Mouse (Mus musculus) testis, adult 2 months (tissue): ENCODE data around the gene Poln. TPM values are rescaled to one million over a fixed set of nuclear protein-coding genes. Genes with fewer than 3 reads are reported as not detected.

Experiments
- H3K27ac ChIP-seq: fragments of 200-500 bp; 2 replicates; pipeline ENCODE4 v1.5.1; 2012; ENCODE audit warnings: low read depth, low read length; ENCODE audit not compliant: control insufficient read depth, insufficient read depth
- H3K27me3 ChIP-seq: fragments of 200-500 bp; 2 replicates; pipeline ENCODE4 v1.6.1; 2012; ENCODE audit warnings: mild to moderate bottlenecking, low read length, moderate library complexity; ENCODE audit not compliant: control insufficient read depth, insufficient read depth
- H3K36me3 ChIP-seq: fragments of 200-500 bp; 2 replicates; pipeline ENCODE4 v1.6.1; 2012; ENCODE audit warnings: mild to moderate bottlenecking, low read length; ENCODE audit not compliant: control insufficient read depth, insufficient read depth
- H3K4me1 ChIP-seq: fragments of 200-500 bp; 2 replicates; pipeline ENCODE4 v1.6.1; 2012; ENCODE audit warnings: low read length; ENCODE audit not compliant: control insufficient read depth, insufficient read depth
- H3K4me3 ChIP-seq: fragments of 200-500 bp; 2 replicates; pipeline ENCODE4 v1.5.1; 2012; ENCODE audit warnings: low read depth, mild to moderate bottlenecking, low read length, moderate library complexity, mixed read lengths; ENCODE audit not compliant: control insufficient read depth
- CTCF ChIP-seq: fragments of 200-500 bp; IDR thresholded peaks from 2 replicates; pipeline ENCODE4 v1.5.1; 2012; ENCODE audit warnings: low read depth, mild to moderate bottlenecking, inconsistent platforms, low read length, moderate library complexity; ENCODE audit not compliant: control insufficient read depth, insufficient read depth, insufficient replicate concordance
- POLR2A ChIP-seq: fragments of 200-500 bp; IDR thresholded peaks from 2 replicates; pipeline ENCODE4 v1.6.1; 2012; ENCODE audit warnings: low read depth, mild to moderate bottlenecking, inconsistent platforms, low read length, moderate library complexity; ENCODE audit not compliant: control insufficient read depth
- polyA plus RNA-seq: library from polyadenylated mRNA; depleted of rRNA; stranded (reverse); fragments of >200 nt; gene quantifications from 2 replicates; pipeline ENCODE4 v1.2.3, GENCODE M21; 2012

Poln gene
- polyA plus RNA-seq, 1 experiment: 20.9 TPM

DNA sequence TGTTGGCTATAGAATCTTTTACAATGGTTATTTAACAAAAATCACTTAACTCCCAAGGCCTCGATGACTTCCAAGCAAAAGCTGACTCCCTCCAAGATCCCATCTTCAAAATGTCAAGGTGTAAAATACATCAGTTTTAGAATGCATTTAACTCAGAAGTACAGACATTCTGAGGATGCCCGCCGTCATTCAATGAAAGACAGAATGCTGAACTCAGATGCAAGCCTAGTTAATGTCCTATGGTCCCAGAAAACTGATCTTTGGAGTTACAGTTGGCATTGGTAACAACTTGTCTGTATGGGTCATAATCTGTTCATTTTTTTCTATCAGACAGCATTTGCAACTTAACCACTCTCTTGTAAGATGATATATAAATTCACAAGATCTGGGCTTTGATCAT lies 706 bp upstream of the Poln start:
- Histone ChIP-seq H3K4me1 (peaks cover 6% of the 10 kb centered on the region), H3K27ac (peak overlapping the region; percentile 93), H3K27me3 (no peaks in the 10 kb centered on the region), H3K36me3 (no peaks in the 10 kb centered on the region), H3K4me3 (peak overlapping the region; percentile 98)
- TF ChIP-seq CTCF (no peak), POLR2A (no peak)

DNA sequence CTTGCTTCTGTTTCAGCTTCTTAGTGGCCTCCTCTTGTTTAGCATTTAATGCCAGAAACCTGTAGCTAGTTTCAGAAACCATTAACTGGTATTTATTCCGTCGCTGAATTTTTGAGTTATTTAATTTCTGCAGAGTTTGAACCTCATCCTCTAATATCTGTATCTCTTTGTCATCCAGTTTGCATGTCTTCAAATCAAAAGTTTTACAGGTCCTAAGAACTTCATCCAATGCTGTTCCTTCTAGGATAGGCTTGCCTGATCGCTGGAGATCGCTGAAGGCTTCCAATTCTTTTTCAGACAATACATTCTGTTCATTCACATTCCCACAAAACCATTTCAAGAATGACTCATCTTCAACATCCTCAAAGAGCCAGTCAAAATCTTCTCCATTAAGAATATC lies 1.4 kb downstream of the Poln start:
- H3K27ac ChIP-seq: no peak overlapping the region
- no peak overlapping the region for H3K4me3 ChIP-seq
- no peak for TF ChIP-seq POLR2A
- no peak for TF ChIP-seq CTCF
- no peaks in the 10 kb centered on the region for H3K27me3 ChIP-seq
- peaks cover 6% of the 10 kb centered on the region for H3K4me1 ChIP-seq
- H3K36me3 ChIP-seq: no peaks in the 10 kb centered on the region; the same call in 1 of the 2 replicates

DNA sequence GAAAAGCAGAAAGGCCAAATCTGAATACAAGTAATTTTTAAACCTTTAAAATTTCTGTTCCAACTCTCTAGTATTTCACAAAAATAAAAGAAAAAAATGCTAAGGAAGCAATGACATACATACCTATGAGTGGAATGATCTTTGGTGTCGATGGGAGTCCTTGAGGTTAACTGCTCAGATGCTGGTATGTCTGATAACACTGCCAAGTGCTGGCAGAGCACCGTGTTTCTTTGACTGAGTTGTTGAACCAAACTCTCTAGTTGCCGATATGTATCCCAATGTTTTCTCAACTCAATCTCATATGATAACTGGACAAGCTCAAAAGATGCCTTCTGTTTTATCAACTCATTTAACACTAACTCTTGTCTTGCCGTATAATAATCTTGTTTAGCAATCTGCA lies 3.5 kb downstream of the Poln start:
- no peak for TF ChIP-seq POLR2A
- no peak for TF ChIP-seq CTCF
- Histone ChIP-seq H3K27me3 (no peaks in the 10 kb centered on the region), H3K36me3 (no peaks in the 10 kb centered on the region; the same call in 1 of the 2 replicates), H3K27ac (no peak overlapping the region), H3K4me3 (no peak overlapping the region), H3K4me1 (peaks cover 2% of the 10 kb centered on the region)

DNA sequence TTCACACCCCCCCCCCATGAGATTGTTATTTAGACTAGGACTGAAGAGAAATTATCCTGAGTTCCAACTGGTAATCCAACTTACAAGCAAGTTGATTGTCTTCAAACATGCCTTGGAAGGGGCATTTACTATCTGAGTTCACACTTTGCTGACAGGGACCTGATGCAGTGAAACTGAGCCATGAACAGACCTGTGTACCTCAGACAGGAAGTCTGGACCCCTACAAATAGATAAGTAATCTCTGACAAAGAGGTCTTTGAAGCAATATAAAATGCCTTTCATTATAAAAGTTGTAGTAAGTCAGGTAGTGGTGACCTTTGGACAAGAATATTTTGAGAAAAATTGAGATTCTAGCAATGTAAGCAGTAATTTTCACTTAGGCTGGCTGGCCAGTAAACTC lies 20.8 kb downstream of the Poln start:
- Histone ChIP-seq H3K4me1 (no peaks in the 10 kb centered on the region), H3K4me3 (no peak overlapping the region), H3K36me3 (no peaks in the 10 kb centered on the region), H3K27ac (no peak overlapping the region), H3K27me3 (no peaks in the 10 kb centered on the region)
- TF ChIP-seq CTCF (no peak), POLR2A (no peak)

DNA sequence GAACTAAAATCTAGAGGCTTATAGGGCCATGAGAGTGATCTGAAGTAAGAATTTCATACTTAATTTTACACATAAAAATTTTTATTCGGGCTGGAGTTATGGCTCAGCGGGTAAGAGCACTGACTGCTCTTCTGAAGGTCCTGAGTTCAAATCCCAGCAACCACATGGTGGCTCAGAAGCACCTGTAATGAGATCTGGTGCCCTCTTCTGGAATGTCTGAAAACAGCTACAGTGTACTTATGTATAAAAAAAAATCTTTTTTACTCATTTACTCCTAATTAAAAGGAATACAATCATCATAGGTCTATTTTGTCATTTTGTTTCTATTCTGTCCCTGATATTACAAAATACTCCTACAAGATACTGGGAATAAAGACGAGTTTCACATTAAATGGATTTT lies 21.7 kb downstream of the Poln start:
- H3K36me3 ChIP-seq: no peaks in the 10 kb centered on the region
- TF ChIP-seq POLR2A (no peak), CTCF (no peak)
- H3K27me3 ChIP-seq: no peaks in the 10 kb centered on the region
- H3K27ac ChIP-seq: no peak overlapping the region
- no peak overlapping the region for H3K4me3 ChIP-seq
- H3K4me1 ChIP-seq: no peaks in the 10 kb centered on the region

DNA sequence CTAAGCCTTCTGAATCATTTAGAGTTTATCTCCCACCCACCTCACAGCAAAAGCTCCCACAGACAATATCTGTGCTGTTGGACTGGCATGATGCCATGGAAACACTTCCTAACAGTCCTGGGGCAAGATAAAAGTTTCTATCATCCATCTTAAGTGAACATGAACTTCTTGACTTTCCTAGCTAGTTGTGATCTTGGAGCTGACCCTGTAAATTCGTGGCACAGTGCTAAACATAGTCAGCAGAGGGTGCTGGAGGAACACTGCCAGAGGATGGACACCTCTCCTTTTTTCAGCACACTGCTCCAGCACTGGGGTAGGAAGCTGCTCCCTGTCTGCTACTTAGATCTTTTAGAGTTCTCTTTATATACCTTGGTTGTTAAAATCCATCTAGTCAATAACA lies 29.5 kb downstream of the Poln start:
- TF ChIP-seq POLR2A (no peak), CTCF (peak; percentile 48; the same call in 1 of the 2 replicates)
- H3K27ac ChIP-seq: no peak overlapping the region
- H3K36me3 ChIP-seq: no peaks in the 10 kb centered on the region
- H3K4me3 ChIP-seq: no peak overlapping the region
- H3K4me1 ChIP-seq: no peaks in the 10 kb centered on the region
- H3K27me3 ChIP-seq: no peaks in the 10 kb centered on the region

DNA sequence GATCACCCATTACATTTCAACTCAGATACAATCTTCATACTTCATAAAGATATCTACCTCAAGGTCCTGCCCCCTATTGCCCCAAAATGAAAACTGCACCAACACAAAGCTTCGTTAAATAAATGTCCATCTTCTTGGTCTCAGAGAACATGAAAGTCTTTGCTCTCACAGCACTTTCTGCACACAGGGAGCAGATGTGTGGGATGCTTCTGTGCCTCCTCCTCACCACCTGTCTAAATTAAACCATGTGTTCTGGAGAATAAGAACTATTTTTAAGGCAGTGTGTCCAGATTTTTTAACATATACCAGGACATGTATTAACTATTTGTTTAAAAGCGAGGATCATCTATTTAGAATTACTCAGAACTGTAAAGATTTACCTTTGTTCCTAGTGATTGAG lies 36.5 kb downstream of the Poln start:
- TF ChIP-seq POLR2A: no peak
- TF ChIP-seq CTCF: no peak
- no peak overlapping the region for H3K4me3 ChIP-seq
- no peaks in the 10 kb centered on the region for H3K4me1 ChIP-seq
- no peak overlapping the region for H3K27ac ChIP-seq
- H3K27me3 ChIP-seq: no peaks in the 10 kb centered on the region
- H3K36me3 ChIP-seq: no peaks in the 10 kb centered on the region

DNA sequence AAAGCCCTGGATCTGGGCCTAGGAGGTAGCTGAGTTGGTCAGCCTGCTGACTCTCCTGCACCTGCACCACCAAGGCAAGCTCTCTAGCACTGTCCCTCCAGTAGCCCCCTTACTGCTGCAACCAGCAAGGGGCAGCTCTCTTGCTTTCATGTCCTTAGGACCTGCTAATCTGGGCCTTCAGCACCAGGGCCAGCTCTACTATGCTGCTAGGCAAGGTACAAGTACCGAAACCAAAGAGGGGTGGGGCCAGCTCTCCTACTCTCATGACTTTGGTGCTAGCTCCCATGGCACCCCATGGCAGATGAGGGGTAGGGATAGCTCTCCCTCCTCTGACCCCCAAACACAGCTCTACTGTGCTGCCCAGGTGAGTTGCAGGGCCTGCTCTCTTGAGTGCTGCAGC lies 45.1 kb downstream of the Poln start:
- no peak overlapping the region for H3K27ac ChIP-seq
- no peak overlapping the region for H3K4me3 ChIP-seq
- no peaks in the 10 kb centered on the region for H3K4me1 ChIP-seq
- H3K27me3 ChIP-seq: no peaks in the 10 kb centered on the region
- H3K36me3 ChIP-seq: no peaks in the 10 kb centered on the region
- TF ChIP-seq CTCF (no peak), POLR2A (no peak)
